In genomic region chr1:78446742-78447141, GRCm38 (mm10) we compare ENCODE assay signal across 18 mouse cellular contexts.
"Had no signal": no experiment of that assay in that cellular context is flagged by ENCODE, and none has a peak within 500 bp of the region (broad histone marks: within the 10 kb centered on the region; RNA-seq: fewer than 3 reads in every experiment).

No protein-coding gene starts in this region.

- H3K27ac ChIP-seq: midbrain, embryonic 10.5 days; midbrain, embryonic 12.5 days; neural tube, embryonic 13.5 days; neural tube, embryonic 15.5 days had no signal

- DNase-seq: lung, embryonic 14.5 days; lung, postnatal 10 days; lung, postnatal 4 days; midbrain, embryonic 14.5 days; retina, postnatal 1 day; right cerebral cortex, adult 18-20 months; right cerebral cortex, postnatal 25 days; right cerebral cortex, postnatal 4 days; spleen, adult 18-20 months; thymus, adult 18-20 months; thymus, postnatal 14 days; thymus, postnatal 36 days had no signal

- H3K27me3 ChIP-seq: midbrain, embryonic 12.5 days; neural tube, embryonic 13.5 days; neural tube, embryonic 15.5 days had no signal

- H3K9ac ChIP-seq: lung, embryonic 14.5 days; midbrain, embryonic 12.5 days; neural tube, embryonic 13.5 days; neural tube, embryonic 15.5 days had no signal

- ATAC-seq: midbrain, embryonic 16.5 days had no signal

- H3K9me3 ChIP-seq: midbrain, embryonic 10.5 days; midbrain, embryonic 12.5 days; neural tube, embryonic 13.5 days; neural tube, embryonic 15.5 days had no signal

- H3K4me1 ChIP-seq: midbrain, embryonic 10.5 days; midbrain, embryonic 12.5 days had no signal

- H3K4me3 ChIP-seq: midbrain, embryonic 10.5 days; midbrain, embryonic 12.5 days; myocyte; neural tube, embryonic 13.5 days; neural tube, embryonic 15.5 days had no signal

- H3K4me2 ChIP-seq: lung, embryonic 14.5 days; midbrain, embryonic 12.5 days; neural tube, embryonic 13.5 days; neural tube, embryonic 15.5 days had no signal
